Mouse (Mus musculus) midbrain, postnatal 0 days (tissue): ENCODE measurements around the gene Polr3gl. TPM values are rescaled to one million over a fixed set of nuclear protein-coding genes. Genes with fewer than 3 reads are reported as not detected.

Source experiments
- ATAC-seq: fragments of 200-750 bp; cut with Nextera tagmentation; 2 replicates; pipeline ENCODE4 v1.8.0; 2017; ENCODE audit warnings: moderate number of reproducible peaks, mild to moderate bottlenecking, moderate TSS enrichment, moderate library complexity; ENCODE audit not compliant: low FRiP score
- DNase-seq: peaks from one replicate; pipeline ENCODE4 v3.0.0-alpha.2; 2015; ENCODE audit warnings: low spot score
- H3K27ac ChIP-seq: fragments of 300-500 bp; sonication (generic); 2 replicates; pipeline ENCODE4 v1.5.1; 2014; ENCODE audit warnings: low read depth, mild to moderate bottlenecking, low read length, mixed read lengths
- H3K27me3 ChIP-seq: fragments of 300-500 bp; sonication (generic); 2 replicates; pipeline ENCODE4 v1.6.1; 2014; ENCODE audit warnings: low read length, control low read depth, mixed read lengths; ENCODE audit not compliant: insufficient read depth
- H3K36me3 ChIP-seq: fragments of 300-500 bp; sonication (generic); 2 replicates; pipeline ENCODE4 v1.6.1; 2014; ENCODE audit warnings: low read length, control low read depth, mixed read lengths; ENCODE audit not compliant: insufficient read depth
- H3K4me1 ChIP-seq: fragments of 300-500 bp; sonication (generic); 2 replicates; pipeline ENCODE4 v1.6.1; 2014; ENCODE audit warnings: mild to moderate bottlenecking, control low read depth, antibody characterized with exemption, low read length, mixed read lengths; ENCODE audit not compliant: insufficient read depth
- H3K4me2 ChIP-seq: fragments of 300-500 bp; sonication (generic); 2 replicates; pipeline ENCODE4 v1.6.1; 2014; ENCODE audit warnings: low read depth, mild to moderate bottlenecking, low read length, mixed read lengths; ENCODE audit not compliant: poor library complexity, severe bottlenecking
- H3K4me3 ChIP-seq: fragments of 300-500 bp; sonication (generic); 2 replicates; pipeline ENCODE4 v1.5.1; 2014; ENCODE audit warnings: low read depth, mild to moderate bottlenecking, low read length, moderate library complexity
- H3K9ac ChIP-seq: fragments of 300-500 bp; sonication (generic); replicated peaks from 2 replicates; pipeline ENCODE4 v1.6.1; 2014; ENCODE audit warnings: mild to moderate bottlenecking, low read length, moderate library complexity, mixed read lengths; ENCODE audit not compliant: poor library complexity, severe bottlenecking
- H3K9me3 ChIP-seq: fragments of 300-500 bp; sonication (generic); 2 replicates; pipeline ENCODE4 v1.6.1; 2016; ENCODE audit warnings: low read length, control low read depth
- CTCF ChIP-seq: IDR thresholded peaks from 2 replicates; pipeline ENCODE4 v1.5.1; 2016; ENCODE audit warnings: antibody characterized with exemption, mild to moderate bottlenecking
- WGBS: fragments of 180-500 bp; shearing (Covaris S2); extraction: QIAGEN DNeasy Blood & Tissue Kit; methylation state at CpG from one replicate; pipeline ENCODE4 v1.1.7; 2014; 5-methylcytosine and 5-hydroxymethylcytosine counted together
- polyA plus RNA-seq: library from polyadenylated mRNA; unstranded; fragments of >200 nt; fragmentation: Nextera tagmentation; extraction: Ambion mirVana; gene quantifications from 2 replicates; pipeline ENCODE4 v1.2.1, GENCODE M21; 2015
- total RNA-seq: library from RNA; depleted of rRNA; stranded (reverse); fragments of >200 nt; gene quantifications from 2 replicates; pipeline ENCODE4 v1.2.3, GENCODE M21; 2014

Gene Polr3gl
- total and polyA plus RNA-seq, 2 experiments from 2014 or later: 16.2 to 32.0 TPM

- Histone ChIP-seq H3K4me2 (no peak overlapping the region), H3K9ac (no peak overlapping the region), H3K27me3 (no peaks in the 10 kb centered on the region), H3K9me3 (no peaks in the 10 kb centered on the region), H3K36me3 (no peaks in the 10 kb centered on the region), H3K27ac (no peak overlapping the region), H3K4me1 (no peaks in the 10 kb centered on the region), H3K4me3 (no peak overlapping the region)
- TF ChIP-seq CTCF: no peak
- ATAC-seq (no peak), DNase-seq (no peak)
- 79% methylated on average over 16 of the region's 16 CpGs for WGBS
These were observed 21.9 kb downstream of the Polr3gl start for GRCm38 (mm10) chr3:96571896-96572698.

GRCm38 (mm10) chr3:96571336-96571735 is 22.6 kb downstream of the Polr3gl start:
- no peak overlapping the region for H3K9ac ChIP-seq
- no peak overlapping the region for H3K27ac ChIP-seq
- TF ChIP-seq CTCF: no peak
- H3K36me3 ChIP-seq: no peaks in the 10 kb centered on the region
- no peak overlapping the region for H3K4me3 ChIP-seq
- no peaks in the 10 kb centered on the region for H3K4me1 ChIP-seq
- 83% methylated on average over 2 of the region's 2 CpGs for WGBS
- H3K4me2 ChIP-seq: no peak overlapping the region
- no peaks in the 10 kb centered on the region for H3K27me3 ChIP-seq
- H3K9me3 ChIP-seq: no peaks in the 10 kb centered on the region
- ATAC-seq: no peak
- DNase-seq: no peak

GRCm38 (mm10) chr3:96570643-96571042 is 23.3 kb downstream of the Polr3gl start:
- H3K4me2 ChIP-seq: no peak overlapping the region
- H3K9ac ChIP-seq: no peak overlapping the region
- 74% methylated on average over 7 of the region's 7 CpGs for WGBS
- no peak for TF ChIP-seq CTCF
- no peaks in the 10 kb centered on the region for H3K9me3 ChIP-seq
- no peaks in the 10 kb centered on the region for H3K36me3 ChIP-seq
- H3K27ac ChIP-seq: no peak overlapping the region
- no peaks in the 10 kb centered on the region for H3K4me1 ChIP-seq
- ATAC-seq (no peak), DNase-seq (no peak)
- no peak overlapping the region for H3K4me3 ChIP-seq
- H3K27me3 ChIP-seq: no peaks in the 10 kb centered on the region

- Histone ChIP-seq H3K27me3 (no peaks in the 10 kb centered on the region), H3K36me3 (no peaks in the 10 kb centered on the region), H3K9ac (no peak overlapping the region), H3K9me3 (no peaks in the 10 kb centered on the region), H3K4me1 (no peaks in the 10 kb centered on the region), H3K27ac (no peak overlapping the region), H3K4me3 (no peak overlapping the region), H3K4me2 (no peak overlapping the region)
- WGBS: 92% methylated on average over 11 of the region's 11 CpGs
- no peak for ATAC-seq
- DNase-seq: no peak
- TF ChIP-seq CTCF: no peak
These were observed 23.9 kb downstream of the Polr3gl start for GRCm38 (mm10) chr3:96569966-96570605.

- no peak overlapping the region for H3K4me3 ChIP-seq
- no peak for TF ChIP-seq CTCF
- ATAC-seq (no peak), DNase-seq (no peak)
- no peak overlapping the region for H3K27ac ChIP-seq
- H3K27me3 ChIP-seq: no peaks in the 10 kb centered on the region
- no peaks in the 10 kb centered on the region for H3K4me1 ChIP-seq
- H3K9ac ChIP-seq: no peak overlapping the region
- no peaks in the 10 kb centered on the region for H3K9me3 ChIP-seq
- WGBS: 84% methylated on average over 13 of the region's 13 CpGs
- H3K36me3 ChIP-seq: no peaks in the 10 kb centered on the region
- no peak overlapping the region for H3K4me2 ChIP-seq
These were observed 24.5 kb downstream of the Polr3gl start for GRCm38 (mm10) chr3:96569506-96569905.

GRCm38 (mm10) chr3:96568605-96569004 is 25.4 kb downstream of the Polr3gl start:
- H3K9ac ChIP-seq: no peak overlapping the region
- TF ChIP-seq CTCF: no peak
- no peaks in the 10 kb centered on the region for H3K27me3 ChIP-seq
- no peak overlapping the region for H3K27ac ChIP-seq
- WGBS: 43% methylated on average over 8 of the region's 8 CpGs
- no peaks in the 10 kb centered on the region for H3K9me3 ChIP-seq
- no peak overlapping the region for H3K4me2 ChIP-seq
- ATAC-seq: no peak
- no peaks in the 10 kb centered on the region for H3K36me3 ChIP-seq
- no peaks in the 10 kb centered on the region for H3K4me1 ChIP-seq
- no peak overlapping the region for H3K4me3 ChIP-seq
- no peak for DNase-seq
